ENCODE assay signal across 10 mouse cellular contexts in the genomic region with DNA sequence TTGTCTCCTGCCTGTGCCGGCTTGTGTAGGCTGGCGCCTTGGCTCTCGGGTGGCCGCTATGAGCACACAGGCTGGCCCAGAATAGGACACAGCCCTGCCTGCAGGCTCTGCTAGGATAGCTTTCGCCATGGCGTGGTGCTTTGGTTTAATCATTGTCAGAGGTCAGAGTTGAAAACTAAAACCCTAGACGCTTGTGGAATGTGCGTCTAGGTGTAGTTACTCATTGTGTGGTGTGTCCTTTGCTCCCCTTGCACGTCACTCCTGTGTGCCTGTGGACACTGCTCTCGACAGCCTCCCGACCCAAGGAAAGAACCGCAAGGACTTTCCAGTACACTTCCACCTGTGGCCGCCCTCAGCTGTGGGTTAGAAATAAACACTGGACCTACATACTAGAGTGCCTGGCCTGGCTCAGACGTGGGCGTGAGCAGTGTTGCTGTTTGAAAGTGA. TPM values are rescaled to one million over a fixed set of nuclear protein-coding genes. Genes with fewer than 3 reads are reported as not detected.
A peak's percentile ranks its signal among the peaks of the same experiment; 100 is the strongest.
DNase-seq lines count a peak whose midpoint lies in the region; ATAC-seq and TF ChIP-seq lines count a peak whose summit lies in the region.
"Had no signal": no experiment of that assay in that cellular context is flagged by ENCODE, and none has a peak within 500 bp of the region (broad histone marks: within the 10 kb centered on the region; RNA-seq: fewer than 3 reads in every experiment).

No protein-coding gene starts in this region.

- peaks cover 21% of the 10 kb centered on the region for H3K36me3 ChIP-seq in kidney, embryonic 15.5 days

- DNase-seq in embryo, embryonic 10 days (ENCODE audit: low spot score), result peak; percentile 19
- DNase-seq in embryo, embryonic 10.5 days (ENCODE audit: low spot score), result no peak
- DNase-seq in fat pad, adult 2 months (ENCODE audit: extremely low read depth, low read depth, low spot score), result peak; percentile 33
- DNase-seq in lung, adult 2 months, result peak; percentile 32
- no peak for DNase-seq in spleen, postnatal 10 days (ENCODE audit: low spot score in 2 of 2)
- DNase-seq in gastrocnemius, postnatal 10 days, result no peak
- DNase-seq: cerebellum, adult 9-11 months had no signal

- H3K27ac ChIP-seq in kidney, embryonic 15.5 days, result peak overlapping the region; percentile 85

- H3K4me2 ChIP-seq in kidney, embryonic 15.5 days, result peak overlapping the region; percentile 24

- H3K9me3 ChIP-seq in kidney, embryonic 15.5 days (replicated peaks), result no peaks in the 10 kb centered on the region
- H3K9me3 ChIP-seq: megakaryocyte, embryonic 14.5 days had no signal

- peaks cover 39% of the 10 kb centered on the region for H3K4me1 ChIP-seq in kidney, embryonic 15.5 days
- peaks cover 18% of the 10 kb centered on the region for H3K4me1 ChIP-seq in lung, adult 2 months (ENCODE audit: control insufficient read depth, insufficient read depth, low read length)

- H3K9ac ChIP-seq in kidney, embryonic 15.5 days, result no peak overlapping the region

- peak; percentile 95 for ATAC-seq in kidney, embryonic 15.5 days (replicated peaks; ENCODE audit: low FRiP score)
- no peak for ATAC-seq in erythroblast, adult 5-6 weeks (replicated peaks; ENCODE audit: low FRiP score, poor library complexity, severe bottlenecking)

- no peak overlapping the region for H3K4me3 ChIP-seq in kidney, embryonic 15.5 days (replicated peaks)
- H3K4me3 ChIP-seq in lung, adult 2 months (replicated peaks; ENCODE audit: extremely low read depth, low read depth, low read length), result no peak overlapping the region
- H3K4me3 ChIP-seq: megakaryocyte, embryonic 14.5 days had no signal

- no peak for TF ChIP-seq POLR2A in lung, adult 2 months (IDR thresholded peaks at IDR 0.05; ENCODE audit: borderline replicate concordance, extremely low read depth, low read depth, low read length)

- no peak for TF ChIP-seq CTCF in lung, adult 2 months (IDR thresholded peaks at IDR 0.05; ENCODE audit: insufficient read depth, low read length)

- H3K27me3 ChIP-seq in kidney, embryonic 15.5 days, result no peaks in the 10 kb centered on the region
- H3K27me3 ChIP-seq: megakaryocyte, embryonic 14.5 days had no signal

- WGBS in kidney, embryonic 15.5 days, result 30% methylated on average over 15 of the region's 15 CpGs
- 57% methylated on average over 15 of the region's 15 CpGs for WGBS in lung, adult 2 months

RNA-seq across cellular contexts. Expression of a gene that starts 53.9 kb away (rescaled TPM):
- polyA plus RNA-seq in kidney, embryonic 15.5 days (2015; fragmentation: Nextera tagmentation; extraction: Ambion mirVana), result 15.2 and 16.0 TPM in 2 replicates
- polyA plus RNA-seq in lung, adult 2 months (2012; rRNA removed), result 17.3 and 28.9 TPM in 2 replicates
- total RNA-seq in erythroblast, adult 5-6 weeks (2015; ENCODE audit: low replicate concordance), result 3.8 and 5.9 TPM in 2 replicates
- 6.1 and 8.2 TPM in 2 replicates for total RNA-seq in erythroblast, adult 5-6 weeks (2017; ENCODE audit: low replicate concordance)
- total RNA-seq in gastrocnemius, postnatal 10 days (2021), result 10 to 100 TPM; 12.9 to 14.3 TPM

RNA-seq across cellular contexts. Expression of a gene that starts 53.9 kb away (rescaled TPM):
- 18.0 and 21.6 TPM in 2 replicates for polyA plus RNA-seq in kidney, embryonic 15.5 days (2015; fragmentation: Nextera tagmentation; extraction: Ambion mirVana)
- polyA plus RNA-seq in lung, adult 2 months (2012; rRNA removed), result 5.1 and 6.3 TPM in 2 replicates
- 23.4 and 27.3 TPM in 2 replicates for total RNA-seq in erythroblast, adult 5-6 weeks (2015; ENCODE audit: low replicate concordance)
- 13.5 and 16.2 TPM in 2 replicates for total RNA-seq in erythroblast, adult 5-6 weeks (2017; ENCODE audit: low replicate concordance)
- 1 to 10 TPM; 6.0 to 6.4 TPM for total RNA-seq in gastrocnemius, postnatal 10 days (2021)

Comparison
In these comparisons a context has a peak if more than half of its experiments do, and no peak if none do; other contexts are left out.
1. DNase-seq: peak in embryo, embryonic 10 days (single experiment), fat pad, adult 2 months (single experiment) and lung, adult 2 months (single experiment); none in embryo, embryonic 10.5 days (single experiment), spleen, postnatal 10 days (0 of 2) and gastrocnemius, postnatal 10 days (single experiment).